9 mouse cellular contexts compared by ENCODE assay signal in the genomic region with DNA sequence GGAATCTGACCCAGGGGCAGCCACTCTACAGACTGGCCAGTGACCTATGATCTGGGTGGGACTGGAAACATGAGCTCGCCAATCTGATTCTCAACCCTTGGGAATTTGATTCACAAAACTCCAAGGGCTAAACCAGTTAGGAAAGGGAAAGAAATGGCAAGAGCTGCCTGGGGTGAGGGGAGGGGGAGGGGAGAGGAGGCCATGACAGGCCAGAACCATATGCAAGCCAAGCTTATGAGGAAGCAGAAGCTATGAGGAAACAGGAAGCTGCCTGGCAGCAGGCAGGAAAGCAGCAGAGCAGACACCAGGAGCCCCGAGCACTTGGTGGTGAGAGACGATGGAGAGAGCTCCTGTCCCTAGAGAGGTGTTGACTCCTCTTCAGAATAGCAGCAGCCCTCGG.
DNase-seq lines count a peak whose midpoint lies in the region; ATAC-seq and TF ChIP-seq lines count a peak whose summit lies in the region.
"Had no signal": no experiment of that assay in that cellular context is flagged by ENCODE, and none has a peak within 500 bp of the region (broad histone marks: within the 10 kb centered on the region; RNA-seq: fewer than 3 reads in every experiment).

No protein-coding gene starts in this region.

- H3K9ac ChIP-seq in heart, embryonic 14.5 days (ENCODE audit: low read length) = no peak overlapping the region
- H3K9ac ChIP-seq in liver, postnatal 0 days (replicated peaks) = no peak overlapping the region
- H3K9ac ChIP-seq: embryonic facial prominence, embryonic 12.5 days had no signal

- no peaks in the 10 kb centered on the region for H3K9me3 ChIP-seq in heart, embryonic 14.5 days (ENCODE audit: control insufficient read depth, low read length)
- no peaks in the 10 kb centered on the region for H3K9me3 ChIP-seq in liver, postnatal 0 days (ENCODE audit: low read length)
- H3K9me3 ChIP-seq: embryonic facial prominence, embryonic 12.5 days had no signal

- no peak for ATAC-seq in heart, embryonic 14.5 days (ENCODE audit: insufficient number of reproducible peaks, insufficient read depth, low FRiP score, low read depth)
- ATAC-seq in liver, postnatal 0 days = peak; percentile 31

- H3K27ac ChIP-seq in gastrocnemius, adult 2 months = peak overlapping the region; percentile 75
- peak overlapping the region; percentile 49 to 53; a peak in 2 of 4 replicates for H3K27ac ChIP-seq in heart, embryonic 14.5 days (replicated peaks in 1 of 2; ENCODE audit: control insufficient read depth in 1 of 2, insufficient read depth in 1 of 2, low read depth in 2 of 2, low read length in 2 of 2)
- peak overlapping the region; percentile 49; the same call in 1 of the 2 replicates for H3K27ac ChIP-seq in liver, postnatal 0 days (ENCODE audit: low read depth)
- no peak overlapping the region for H3K27ac ChIP-seq in layer of hippocampus, adult 2 months
- H3K27ac ChIP-seq: embryonic facial prominence, embryonic 12.5 days had no signal

- peak; percentile 44 for DNase-seq in gastrocnemius, adult 2 months
- DNase-seq in gastrocnemius, postnatal 10 days = no peak
- DNase-seq in 416B (ENCODE audit: low read depth) = peak; percentile 72
- DNase-seq in liver, postnatal 0 days = peak; percentile 59
- DNase-seq in c-Kit-positive CD71-positive TER-119-positive erythroid progenitor cells, embryonic 14.5 days (ENCODE audit: low spot score) = no peak
- no peak for DNase-seq in layer of hippocampus, adult 2 months (ENCODE audit: low spot score in 2 of 2)
- no peak for DNase-seq in right cerebral cortex, adult 18-20 months

- no peak for TF ChIP-seq CTCF in gastrocnemius, adult 2 months (IDR thresholded peaks at IDR 0.05)
- no peak for TF ChIP-seq CTCF in liver, postnatal 0 days (IDR thresholded peaks at IDR 0.05; ENCODE audit: low read depth)
- TF ChIP-seq CTCF in layer of hippocampus, adult 2 months (conservative IDR thresholded peaks at IDR 0.05) = no peak

- H3K4me3 ChIP-seq in gastrocnemius, adult 2 months = no peak overlapping the region
- H3K4me3 ChIP-seq in heart, embryonic 14.5 days (ENCODE audit: control insufficient read depth in 1 of 2, insufficient read depth in 1 of 2, low read depth in 1 of 2, low read length in 2 of 2) = no peak overlapping the region
- no peak overlapping the region for H3K4me3 ChIP-seq in liver, postnatal 0 days (ENCODE audit: low read depth, low read length)
- H3K4me3 ChIP-seq in layer of hippocampus, adult 2 months = no peak overlapping the region
- H3K4me3 ChIP-seq: embryonic facial prominence, embryonic 12.5 days had no signal

- WGBS in heart, embryonic 14.5 days = 25% methylated on average over 4 of the region's 4 CpGs
- 13% methylated on average over 4 of the region's 4 CpGs for WGBS in liver, postnatal 0 days (ENCODE audit: insufficient replicate concordance)

- no peaks in the 10 kb centered on the region for H3K36me3 ChIP-seq in heart, embryonic 14.5 days (ENCODE audit: control insufficient read depth, insufficient read depth, low read length)
- no peaks in the 10 kb centered on the region for H3K36me3 ChIP-seq in liver, postnatal 0 days (replicated peaks; ENCODE audit: insufficient read depth, low read length)
- H3K36me3 ChIP-seq: embryonic facial prominence, embryonic 12.5 days had no signal

- no peak overlapping the region for H3K4me2 ChIP-seq in heart, embryonic 14.5 days (ENCODE audit: low read length)
- H3K4me2 ChIP-seq in liver, postnatal 0 days (ENCODE audit: low read depth, low read length) = no peak overlapping the region
- H3K4me2 ChIP-seq: embryonic facial prominence, embryonic 12.5 days had no signal

- H3K27me3 ChIP-seq in heart, embryonic 14.5 days (ENCODE audit: control insufficient read depth, insufficient read depth, low read length) = no peaks in the 10 kb centered on the region
- no peaks in the 10 kb centered on the region for H3K27me3 ChIP-seq in liver, postnatal 0 days (ENCODE audit: insufficient read depth, low read length)
- H3K27me3 ChIP-seq: embryonic facial prominence, embryonic 12.5 days had no signal

- intact Hi-C loops in gastrocnemius, adult 2 months (cut with DNase I) = loop anchor here (5.0 kb wide), 1 partner anchor 77 kb away; no protein-coding TSS in a partner anchor

- no peak for TF ChIP-seq EP300 in liver, postnatal 0 days (IDR thresholded peaks at IDR 0.05; ENCODE audit: low read depth)

- H3K4me1 ChIP-seq in heart, embryonic 14.5 days (ENCODE audit: control insufficient read depth in 2 of 2, insufficient read depth in 2 of 2, low read length in 2 of 2) = peaks cover 9 to 35% of the 10 kb centered on the region in 2 experiments
- H3K4me1 ChIP-seq in liver, postnatal 0 days (ENCODE audit: insufficient read depth) = peaks cover 35% of the 10 kb centered on the region

Comparison
In these comparisons a context has a peak if more than half of its experiments do, and no peak if none do; other contexts are left out.
1. DNase-seq: peak in gastrocnemius, adult 2 months (single experiment), 416B (single experiment) and liver, postnatal 0 days (single experiment); none in gastrocnemius, postnatal 10 days (single experiment), c-Kit-positive CD71-positive TER-119-positive erythroid progenitor cells, embryonic 14.5 days (single experiment), layer of hippocampus, adult 2 months (0 of 2) and right cerebral cortex, adult 18-20 months (single experiment).